Mouse (Mus musculus) hematopoietic stem cell, adult 5-6 weeks (primary cell): Measurements from ENCODE around the gene Gm17660. TPM values are rescaled to one million over a fixed set of nuclear protein-coding genes. Genes with fewer than 3 reads are reported as not detected.

Experiments
- ATAC-seq, 2 experiments: fragments of 125-278 bp in 1 of 2; replicated peaks in 1 of 2; 2 replicates each; pipeline ENCODE4 v1.8.0; 2016 to 2017; ENCODE audit warnings: inconsistent platforms in 2 of 2, mild to moderate bottlenecking in 2 of 2, moderate number of reproducible peaks in 2 of 2, low read depth in 1 of 2, moderate TSS enrichment in 1 of 2; ENCODE audit not compliant: low FRiP score in 2 of 2, poor library complexity in 2 of 2, severe bottlenecking in 2 of 2, insufficient read depth in 1 of 2, low TSS enrichment in 1 of 2
- total RNA-seq: library from RNA; stranded (forward); fragments of 172-1452, 232-1000 nt; gene quantifications from 2 replicates; pipeline ENCODE4 v1.2.3, GENCODE M21; 2017

Gm17660 gene
- total RNA-seq: not detected in 2 replicates

GRCm38 (mm10) chr5:104077508-104077907, at the start of gene Gm17660:
Gene Gm17660 (minus strand): TSS chr5:104077608.
- no peak for ATAC-seq

DNA sequence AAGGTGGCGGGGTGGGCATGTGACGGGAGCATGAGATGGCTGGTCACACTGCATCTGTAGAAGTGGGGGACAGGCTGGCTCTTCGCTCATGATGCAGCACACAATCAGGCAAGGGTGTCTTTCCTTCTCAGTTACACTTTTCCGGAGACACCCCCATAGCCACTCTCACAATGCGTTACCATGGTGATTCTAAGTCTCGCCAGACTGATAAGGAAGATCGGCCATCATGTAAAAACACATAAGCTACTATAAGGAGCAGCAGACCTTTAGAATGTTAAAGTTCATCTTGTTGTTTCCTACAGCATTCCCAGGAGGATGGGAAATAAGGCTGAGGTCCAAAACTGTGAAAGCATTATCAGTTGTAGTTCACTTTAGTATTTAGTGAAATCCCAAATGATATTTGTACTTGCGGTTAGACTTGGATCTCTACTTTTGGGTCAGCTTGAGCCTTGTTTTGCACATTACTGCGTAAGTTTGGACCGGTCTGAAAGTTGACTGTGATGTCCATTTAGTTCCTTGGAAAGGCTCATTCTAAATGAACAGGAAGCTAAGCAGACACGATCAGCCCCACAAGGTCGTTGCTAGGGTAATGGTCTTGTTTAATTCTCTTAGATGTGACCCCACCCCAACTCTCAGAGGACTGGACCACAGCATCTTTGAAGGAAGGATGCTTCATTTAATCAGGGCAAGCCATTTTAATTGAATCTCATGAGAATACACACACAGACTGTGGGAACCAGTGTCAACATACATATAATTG, 49.3 kb upstream of the Gm17660 start:
- ATAC-seq: no peak

GRCm38 (mm10) chr5:104124016-104124658, 46.7 kb upstream of the Gm17660 start:
- no peak for ATAC-seq

DNA sequence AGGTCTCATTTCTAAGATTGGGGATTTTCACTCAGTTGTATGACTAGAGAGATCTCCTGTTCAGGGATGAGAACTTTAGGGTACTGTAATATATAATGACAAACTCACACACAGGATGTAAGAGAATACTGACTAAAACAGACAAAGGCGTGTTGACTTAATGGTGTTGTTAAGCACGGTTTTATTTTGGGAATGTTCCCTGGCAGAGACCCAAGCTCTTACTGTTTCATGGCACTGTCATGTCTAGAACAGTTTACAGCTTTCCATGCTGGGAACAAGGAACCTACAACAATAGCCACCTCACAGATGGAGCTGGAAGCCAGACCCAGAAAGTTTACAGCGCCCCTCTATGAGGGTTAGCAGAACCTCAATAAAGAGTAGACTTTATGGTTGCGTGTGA, 38.5 kb upstream of the Gm17660 start:
- no peak for ATAC-seq

DNA sequence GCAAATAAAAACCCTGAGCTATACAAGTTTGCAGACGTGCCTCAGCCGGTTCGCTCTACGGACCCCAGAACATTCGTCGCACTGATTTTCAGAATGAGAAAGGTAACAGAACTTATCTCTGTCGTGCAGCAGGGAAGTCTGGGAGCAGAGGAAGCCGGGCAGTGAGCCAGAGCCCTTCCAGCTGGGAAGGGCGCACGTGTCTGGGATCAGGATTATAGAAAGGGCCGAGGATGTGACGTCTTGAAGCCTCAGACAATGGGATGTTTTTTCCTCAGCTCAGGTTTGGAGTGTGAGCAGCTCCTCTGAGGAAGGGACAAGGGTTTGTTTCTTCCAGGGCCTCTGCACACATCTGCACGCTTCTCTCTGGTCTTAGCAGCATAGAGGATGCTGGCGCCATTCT, 37.7 kb upstream of the Gm17660 start:
- ATAC-seq: no peak

GRCm38 (mm10) chr5:104113491-104114172, 36.2 kb upstream of the Gm17660 start, which contains the start of gene Sparcl1:
Gene Sparcl1 (minus strand): TSS chr5:104113733.
- ATAC-seq: no peak

- peak in 1 of 2 experiments; percentile 25; a peak in 1 of 4 replicates for ATAC-seq
Observed at GRCm38 (mm10) chr5:104112511-104112910, 35.1 kb upstream of the Gm17660 start.

- ATAC-seq: no peak; a peak in 1 of 4 replicates
Observed at GRCm38 (mm10) chr5:104112016-104112415, 34.6 kb upstream of the Gm17660 start.

GRCm38 (mm10) chr5:104110171-104110920, 32.9 kb upstream of the Gm17660 start:
- ATAC-seq: no peak

GRCm38 (mm10) chr5:104109516-104109915, 32.1 kb upstream of the Gm17660 start:
- no peak for ATAC-seq

DNA sequence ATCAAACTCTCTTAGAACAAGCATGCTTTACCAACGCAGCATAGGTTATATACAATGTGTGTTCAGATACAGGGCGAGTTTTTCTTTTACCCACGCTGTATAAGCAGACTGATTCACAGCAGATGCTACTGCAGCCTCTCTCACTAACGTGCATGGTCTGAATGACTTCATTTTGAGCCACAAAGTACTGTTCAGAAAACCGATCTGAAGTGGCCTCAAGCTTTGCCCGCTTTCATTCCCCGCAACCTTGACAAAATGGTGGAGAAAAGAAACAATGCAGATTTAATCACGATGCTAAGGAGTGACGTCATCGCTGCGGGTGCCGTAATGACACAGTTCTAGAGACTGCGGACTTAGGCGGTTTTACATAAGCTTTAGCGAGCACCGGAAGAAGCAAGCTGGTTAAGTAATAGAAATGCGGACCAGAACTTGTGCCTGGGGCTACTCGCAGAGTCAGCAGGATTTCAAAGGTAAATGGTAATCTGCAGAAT, 31.5 kb upstream of the Gm17660 start:
- peak in 1 of 2 experiments; percentile 62; a peak in 1 of 4 replicates for ATAC-seq

- no peak for ATAC-seq
Observed at GRCm38 (mm10) chr5:104108127-104108875, 30.9 kb upstream of the Gm17660 start.

GRCm38 (mm10) chr5:104104111-104104510, 26.7 kb upstream of the Gm17660 start:
- no peak for ATAC-seq

GRCm38 (mm10) chr5:104103171-104103570, 25.8 kb upstream of the Gm17660 start:
- ATAC-seq: no peak

GRCm38 (mm10) chr5:104101678-104102531, 24.5 kb upstream of the Gm17660 start:
- no peak for ATAC-seq
